Mouse (Mus musculus) heart, embryonic 13.5 days (tissue): Measurements from ENCODE around the gene Mfap4. TPM values are rescaled to one million over a fixed set of nuclear protein-coding genes. Genes with fewer than 3 reads are reported as not detected.

Source experiments
- ATAC-seq: fragments of 200-750 bp; cut with Nextera tagmentation; 2 replicates; pipeline ENCODE4 v1.8.0; 2017; ENCODE audit warnings: moderate TSS enrichment; ENCODE audit not compliant: insufficient number of reproducible peaks, low FRiP score, low TSS enrichment; ENCODE audit errors: extremely low read depth
- H3K27ac ChIP-seq: fragments of 300-500 bp; sonication (generic); replicated peaks from 2 replicates; pipeline ENCODE4 v1.5.1; 2015; ENCODE audit warnings: moderate library complexity, mild to moderate bottlenecking, inconsistent platforms
- H3K27me3 ChIP-seq: fragments of 300-500 bp; sonication (generic); replicated peaks from 2 replicates; pipeline ENCODE4 v1.6.1; 2015; ENCODE audit warnings: mild to moderate bottlenecking, inconsistent platforms
- H3K36me3 ChIP-seq: fragments of 300-500 bp; sonication (generic); 2 replicates; pipeline ENCODE4 v1.6.1; 2015; ENCODE audit warnings: mild to moderate bottlenecking, inconsistent platforms
- H3K4me1 ChIP-seq: fragments of 300-500 bp; sonication (generic); 2 replicates; pipeline ENCODE4 v1.6.1; 2015; ENCODE audit warnings: inconsistent platforms
- H3K4me2 ChIP-seq: fragments of 300-500 bp; sonication (generic); 2 replicates; pipeline ENCODE4 v1.6.1; 2015; ENCODE audit warnings: inconsistent platforms, mild to moderate bottlenecking, moderate library complexity
- H3K4me3 ChIP-seq: fragments of 300-500 bp; sonication (generic); 2 replicates; pipeline ENCODE4 v1.5.1; 2015; ENCODE audit warnings: moderate library complexity, mild to moderate bottlenecking, inconsistent platforms
- H3K9ac ChIP-seq: fragments of 300-500 bp; sonication (generic); 2 replicates; pipeline ENCODE4 v1.6.1; 2015; ENCODE audit warnings: inconsistent platforms, mild to moderate bottlenecking, moderate library complexity
- H3K9me3 ChIP-seq: fragments of 300-500 bp; sonication (generic); 2 replicates; pipeline ENCODE4 v1.6.1; 2016; ENCODE audit warnings: inconsistent platforms
- WGBS: fragments of 180-500 bp; shearing (Covaris S2); methylation state at CpG from one replicate; pipeline ENCODE4 v1.1.7; 2015; ENCODE audit warnings: mixed read lengths; 5-methylcytosine and 5-hydroxymethylcytosine counted together
- polyA plus RNA-seq: library from polyadenylated mRNA; unstranded; fragments of >200 nt; fragmentation: Nextera tagmentation; extraction: Ambion mirVana; gene quantifications from 2 replicates; pipeline ENCODE4 v1.2.1, GENCODE M21; 2015

Gene Mfap4
- polyA plus RNA-seq, 1 experiment from 2014 or later = 126 TPM

GRCm38 (mm10) chr11:61494129-61494997 lies 9.1 kb downstream of the Mfap4 start, which contains the start of gene Mapk7:
Mapk7 (minus strand) TSS chr11:61494406.
- peak; percentile 91 for ATAC-seq
- Histone ChIP-seq H3K27me3 (no peaks in the 10 kb centered on the region), H3K4me2 (peak within 1 kb of the TSS; percentile 95), H3K9me3 (no peaks in the 10 kb centered on the region), H3K27ac (peak within 1 kb of the TSS; percentile 91), H3K4me3 (peak within 1 kb of the TSS; percentile 95), H3K36me3 (peaks cover 36% of the 10 kb centered on the region), H3K9ac (peak within 1 kb of the TSS; percentile 90), H3K4me1 (peaks cover 26% of the 10 kb centered on the region)
- WGBS = under 1% methylated on average over 61 of the region's 62 CpGs

- ATAC-seq = no peak
- no peaks in the 10 kb centered on the region for H3K27me3 ChIP-seq
- H3K4me3 ChIP-seq = no peak overlapping the region
- 76% methylated on average over 2 of the region's 2 CpGs for WGBS
- peaks cover 25% of the 10 kb centered on the region for H3K36me3 ChIP-seq
- peak overlapping the region; percentile 91 for H3K27ac ChIP-seq
- H3K9me3 ChIP-seq = no peaks in the 10 kb centered on the region
- no peak overlapping the region for H3K9ac ChIP-seq
- H3K4me1 ChIP-seq = peaks cover 30% of the 10 kb centered on the region
- H3K4me2 ChIP-seq = no peak overlapping the region
Observed at GRCm38 (mm10) chr11:61495528-61495927, 10.3 kb downstream of the Mfap4 start.

- H3K9me3 ChIP-seq = no peaks in the 10 kb centered on the region
- ATAC-seq = no peak
- 73% methylated on average over 1 of the region's 1 CpGs for WGBS
- no peak overlapping the region for H3K4me2 ChIP-seq
- no peak overlapping the region for H3K9ac ChIP-seq
- H3K27ac ChIP-seq = no peak overlapping the region
- peaks cover 29% of the 10 kb centered on the region for H3K4me1 ChIP-seq
- H3K4me3 ChIP-seq = no peak overlapping the region
- H3K36me3 ChIP-seq = peaks cover 5% of the 10 kb centered on the region; the same call in 1 of the 2 replicates
- H3K27me3 ChIP-seq = no peaks in the 10 kb centered on the region
Observed at GRCm38 (mm10) chr11:61497490-61497889, 12.3 kb downstream of the Mfap4 start.

GRCm38 (mm10) chr11:61498736-61499504 lies 13.7 kb downstream of the Mfap4 start:
- Histone ChIP-seq H3K4me2 (0 out of 2 replicates have a peak overlapping the region, but pooled peaks have one; percentile 11), H3K36me3 (no peaks in the 10 kb centered on the region), H3K4me1 (peaks cover 20% of the 10 kb centered on the region), H3K9me3 (no peaks in the 10 kb centered on the region), H3K27me3 (0 out of 2 replicates have a peak, but pooled peaks cover 3% of the 10 kb centered on the region), H3K27ac (peak overlapping the region; percentile 65), H3K4me3 (no peak overlapping the region), H3K9ac (no peak overlapping the region)
- ATAC-seq = no peak
- WGBS = 53% methylated on average over 6 of the region's 6 CpGs

DNA sequence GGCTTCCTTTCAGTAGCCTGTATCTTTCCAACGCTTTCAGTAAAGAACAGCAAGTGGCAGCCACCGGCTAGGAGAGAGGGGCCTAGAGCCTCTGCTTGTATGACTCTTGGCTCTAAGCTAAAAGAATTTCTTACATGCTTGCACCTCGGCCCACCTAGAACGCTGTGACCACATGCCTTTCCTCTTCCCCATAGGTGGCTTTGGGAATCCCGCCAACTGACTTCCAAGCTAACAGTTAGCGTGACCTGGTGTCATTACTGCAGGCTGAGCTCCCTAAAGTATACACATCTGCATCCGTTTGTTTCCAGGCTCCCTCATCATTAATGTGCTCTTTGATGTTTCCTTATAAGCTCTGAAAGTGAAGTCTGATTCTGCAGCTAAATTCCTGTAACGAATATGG lies 18.7 kb downstream of the Mfap4 start:
- 0 out of 2 replicates have a peak, but pooled peaks cover 3% of the 10 kb centered on the region for H3K27me3 ChIP-seq
- H3K36me3 ChIP-seq = no peaks in the 10 kb centered on the region
- no peaks in the 10 kb centered on the region for H3K9me3 ChIP-seq
- no peak for ATAC-seq
- peaks cover 19% of the 10 kb centered on the region for H3K4me1 ChIP-seq
- 69% methylated on average over 8 of the region's 8 CpGs for WGBS
- no peak overlapping the region for H3K9ac ChIP-seq
- H3K4me3 ChIP-seq = no peak overlapping the region
- H3K27ac ChIP-seq = no peak overlapping the region
- H3K4me2 ChIP-seq = no peak overlapping the region

GRCm38 (mm10) chr11:61504713-61505257 lies 19.6 kb downstream of the Mfap4 start, which contains the start of gene B9d1:
B9d1 (plus strand) TSS chr11:61505144.
- peak; percentile 76 for ATAC-seq
- peak within 1 kb of the TSS; percentile 72 for H3K4me3 ChIP-seq
- H3K9ac ChIP-seq = peak within 1 kb of the TSS; percentile 86
- WGBS = under 1% methylated on average over 39 of the region's 39 CpGs
- 0 out of 2 replicates have a peak, but pooled peaks cover 5% of the 10 kb centered on the region for H3K36me3 ChIP-seq
- H3K27me3 ChIP-seq = 0 out of 2 replicates have a peak, but pooled peaks cover 3% of the 10 kb centered on the region
- peak within 1 kb of the TSS; percentile 78 for H3K27ac ChIP-seq
- H3K4me2 ChIP-seq = peak within 1 kb of the TSS; percentile 86
- H3K9me3 ChIP-seq = no peaks in the 10 kb centered on the region
- H3K4me1 ChIP-seq = peaks cover 13% of the 10 kb centered on the region

DNA sequence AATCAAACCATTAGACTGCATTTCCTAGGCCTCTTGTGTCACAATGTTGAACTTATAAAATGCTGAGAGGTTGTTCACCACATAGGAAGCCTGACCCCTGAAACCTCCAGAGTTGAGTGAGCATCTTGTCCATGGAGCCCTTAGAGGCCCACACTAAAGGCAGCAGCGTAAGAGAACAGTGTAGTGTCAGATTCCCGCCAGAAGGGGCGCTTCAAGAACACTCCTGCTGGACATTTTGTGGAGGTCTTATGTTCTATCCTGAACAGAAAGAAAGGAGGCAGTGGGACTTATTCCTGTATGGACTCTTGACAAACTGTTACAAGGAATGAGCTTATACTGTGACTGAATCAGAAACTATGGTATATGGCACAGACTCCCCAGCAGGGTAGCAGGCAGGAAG lies 29.7 kb downstream of the Mfap4 start:
- no peaks in the 10 kb centered on the region for H3K9me3 ChIP-seq
- no peak overlapping the region for H3K9ac ChIP-seq
- whole genome bisulfite sequencing = 35% methylated on average over 3 of the region's 3 CpGs
- H3K4me2 ChIP-seq = no peak overlapping the region
- no peak overlapping the region for H3K4me3 ChIP-seq
- no peak for ATAC-seq
- peaks cover 58% of the 10 kb centered on the region for H3K36me3 ChIP-seq
- H3K27ac ChIP-seq = no peak overlapping the region
- peaks cover 23% of the 10 kb centered on the region for H3K4me1 ChIP-seq
- H3K27me3 ChIP-seq = no peaks in the 10 kb centered on the region

GRCm38 (mm10) chr11:61517971-61518370 lies 32.7 kb downstream of the Mfap4 start:
- H3K4me3 ChIP-seq = no peak overlapping the region
- H3K9ac ChIP-seq = no peak overlapping the region
- H3K27ac ChIP-seq = no peak overlapping the region
- peaks cover 23% of the 10 kb centered on the region for H3K4me1 ChIP-seq
- H3K27me3 ChIP-seq = no peaks in the 10 kb centered on the region
- H3K4me2 ChIP-seq = no peak overlapping the region
- peaks cover 77% of the 10 kb centered on the region for H3K36me3 ChIP-seq
- no peaks in the 10 kb centered on the region for H3K9me3 ChIP-seq
- 88% methylated on average over 1 of the region's 1 CpGs for WGBS
- no peak for ATAC-seq

GRCm38 (mm10) chr11:61518871-61519270 lies 33.6 kb downstream of the Mfap4 start:
- peaks cover 80% of the 10 kb centered on the region for H3K36me3 ChIP-seq
- peaks cover 23% of the 10 kb centered on the region for H3K4me1 ChIP-seq
- peak overlapping the region; percentile 28; the same call in 1 of the 2 replicates for H3K27ac ChIP-seq
- H3K9me3 ChIP-seq = no peaks in the 10 kb centered on the region
- no peak overlapping the region for H3K9ac ChIP-seq
- no peaks in the 10 kb centered on the region for H3K27me3 ChIP-seq
- no peak overlapping the region for H3K4me3 ChIP-seq
- H3K4me2 ChIP-seq = no peak overlapping the region
- 40% methylated on average over 3 of the region's 3 CpGs for WGBS
- no peak for ATAC-seq

- no peak for ATAC-seq
- Histone ChIP-seq H3K4me1 (peaks cover 23% of the 10 kb centered on the region), H3K36me3 (peaks cover 77% of the 10 kb centered on the region), H3K27ac (peak overlapping the region; percentile 28; the same call in 1 of the 2 replicates), H3K9me3 (no peaks in the 10 kb centered on the region), H3K27me3 (no peaks in the 10 kb centered on the region), H3K9ac (no peak overlapping the region), H3K4me3 (no peak overlapping the region), H3K4me2 (no peak overlapping the region)
- WGBS = 85% methylated on average over 3 of the region's 3 CpGs
Observed at GRCm38 (mm10) chr11:61519484-61520107, 34.4 kb downstream of the Mfap4 start.
